Mouse (Mus musculus): ENCODE data around the gene Sprtn.

DNA sequence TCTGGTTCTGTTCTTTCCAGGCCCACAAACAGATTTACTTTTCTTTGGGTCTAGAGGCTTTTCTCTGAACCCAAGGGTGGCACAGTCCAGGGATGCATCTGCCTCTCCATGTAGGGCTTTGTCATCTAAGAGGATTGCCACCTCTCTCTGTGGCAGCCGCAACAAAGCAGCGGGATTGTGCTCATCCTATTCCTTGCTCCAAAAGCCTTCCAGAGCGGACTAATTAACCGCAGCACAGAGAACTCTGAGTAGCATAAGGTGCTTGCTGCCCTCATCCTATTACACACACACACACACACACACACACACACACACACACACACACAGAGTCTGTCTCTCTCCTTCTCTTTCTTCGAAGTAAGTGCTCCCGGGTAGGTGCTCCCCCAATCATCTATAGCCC is 46.1 kb downstream of the Sprtn start:
- TF ChIP-seq CTCF (IDR thresholded peaks at IDR 0.05), result no peak
- no peak for TF ChIP-seq EP300 (IDR thresholded peaks at IDR 0.05)
